Mouse (Mus musculus) gastrocnemius, postnatal 25 days (tissue): ENCODE measurements around the gene Lgalsl. TPM values are rescaled to one million over a fixed set of nuclear protein-coding genes. Genes with fewer than 3 reads are reported as not detected.

Experiments
- DNase-seq: peaks from one replicate; pipeline ENCODE4 v3.0.0; 2022
- total RNA-seq, 2 experiments: library from RNA; stranded (reverse); gene quantifications; 1 replicate in 1 of 2; 2 replicates in 1 of 2; pipeline ENCODE4 v1.2.3; 2021

The Lgalsl gene
- total RNA-seq, 2 experiments from 2014 or later: 64.0 to 79.7 TPM

- DNase-seq: no peak
Measured at GRCm38 (mm10) chr11:20783467-20783866, 47.4 kb downstream of the Lgalsl start.

GRCm38 (mm10) chr11:20782620-20783019 lies 48.2 kb downstream of the Lgalsl start:
- no peak for DNase-seq

- no peak for DNase-seq
Measured at GRCm38 (mm10) chr11:20780312-20780711, 50.5 kb downstream of the Lgalsl start.

DNA sequence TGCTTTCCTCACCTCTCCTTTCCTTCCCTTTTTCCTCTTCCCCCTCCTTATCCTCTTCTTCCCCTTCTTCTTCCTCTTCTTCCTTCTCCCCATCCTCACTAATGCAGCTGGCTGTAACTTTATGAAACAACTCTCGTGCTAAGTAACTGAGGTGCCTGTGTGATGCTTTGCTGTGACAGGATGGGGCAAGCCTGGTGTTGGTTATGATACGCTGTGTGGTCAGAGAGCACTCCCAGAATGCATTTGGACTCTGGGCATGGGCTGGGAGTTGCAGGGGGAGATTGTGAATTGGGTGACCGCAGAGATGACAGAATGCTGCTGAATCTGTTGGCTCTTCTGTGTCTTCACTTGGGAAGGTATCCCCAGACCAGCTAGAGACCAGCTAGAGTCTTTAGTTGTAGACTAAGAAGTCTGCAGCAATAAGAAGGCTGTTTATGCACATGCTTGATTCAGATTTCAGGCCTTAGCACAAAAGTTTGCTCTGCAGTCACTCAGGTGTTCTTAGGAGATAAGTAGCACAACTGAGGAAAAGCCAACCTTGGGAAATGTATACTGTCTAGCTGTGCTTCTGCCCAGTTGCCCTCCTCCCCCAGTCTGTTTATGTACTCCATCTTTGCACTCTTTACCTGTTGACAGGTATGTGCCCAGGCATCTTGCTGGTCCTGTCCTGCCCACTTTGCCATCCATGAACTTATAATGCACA lies 51.8 kb downstream of the Lgalsl start:
- no peak for DNase-seq

DNA sequence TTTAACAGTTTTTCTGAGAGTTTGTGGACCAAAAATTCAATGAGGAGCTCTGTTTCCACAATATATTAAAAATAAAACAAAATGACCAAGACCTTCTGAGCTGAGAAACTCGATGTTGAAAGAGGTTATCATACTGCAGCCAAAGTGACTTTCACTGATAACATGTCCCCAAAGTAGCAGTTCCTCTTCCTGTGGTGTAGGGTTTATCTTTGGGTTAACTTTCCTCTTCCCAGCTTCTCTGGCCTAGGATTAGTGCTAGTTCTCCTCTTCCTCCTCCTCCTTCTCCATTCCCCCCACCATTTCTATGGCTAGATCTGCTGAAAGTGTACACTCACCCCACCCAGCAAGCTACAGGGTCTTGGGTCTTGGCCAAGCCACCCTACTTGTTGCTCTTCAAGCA lies 52.6 kb downstream of the Lgalsl start:
- no peak for DNase-seq

DNA sequence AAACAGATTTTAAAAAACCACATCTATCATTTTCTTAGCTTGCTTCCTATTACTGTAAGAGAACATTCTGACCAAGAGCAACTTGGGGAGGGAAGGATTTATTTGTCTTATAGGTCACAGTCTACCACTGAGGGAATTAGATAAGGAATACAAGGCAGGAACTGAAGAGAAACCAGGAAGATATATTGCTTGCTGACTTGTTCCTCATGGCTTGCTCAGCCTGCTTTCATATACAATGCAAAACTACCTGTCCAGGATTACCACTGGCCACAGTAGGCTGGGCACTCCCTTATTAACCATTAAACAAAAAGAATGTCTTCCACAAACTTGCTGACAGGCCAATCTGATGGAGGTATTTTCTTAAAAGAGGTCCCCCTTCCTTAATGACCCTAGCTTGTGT lies 54.2 kb downstream of the Lgalsl start:
- DNase-seq: no peak

Other genes with a start within 250 kb of the Lgalsl start
- gene Aftph, start 89.5 kb downstream of the Lgalsl start, total RNA-seq: 10 to 100 TPM; 13.8 to 15.2 TPM